Mouse (Mus musculus): Measurements from ENCODE around the gene Sh3pxd2a. TPM values are rescaled to one million over a fixed set of nuclear protein-coding genes. Genes with fewer than 3 reads are reported as not detected.

Sh3pxd2a gene
- polyA plus RNA-seq, 1 experiment from 2014 or later, result 6.9 TPM

DNA sequence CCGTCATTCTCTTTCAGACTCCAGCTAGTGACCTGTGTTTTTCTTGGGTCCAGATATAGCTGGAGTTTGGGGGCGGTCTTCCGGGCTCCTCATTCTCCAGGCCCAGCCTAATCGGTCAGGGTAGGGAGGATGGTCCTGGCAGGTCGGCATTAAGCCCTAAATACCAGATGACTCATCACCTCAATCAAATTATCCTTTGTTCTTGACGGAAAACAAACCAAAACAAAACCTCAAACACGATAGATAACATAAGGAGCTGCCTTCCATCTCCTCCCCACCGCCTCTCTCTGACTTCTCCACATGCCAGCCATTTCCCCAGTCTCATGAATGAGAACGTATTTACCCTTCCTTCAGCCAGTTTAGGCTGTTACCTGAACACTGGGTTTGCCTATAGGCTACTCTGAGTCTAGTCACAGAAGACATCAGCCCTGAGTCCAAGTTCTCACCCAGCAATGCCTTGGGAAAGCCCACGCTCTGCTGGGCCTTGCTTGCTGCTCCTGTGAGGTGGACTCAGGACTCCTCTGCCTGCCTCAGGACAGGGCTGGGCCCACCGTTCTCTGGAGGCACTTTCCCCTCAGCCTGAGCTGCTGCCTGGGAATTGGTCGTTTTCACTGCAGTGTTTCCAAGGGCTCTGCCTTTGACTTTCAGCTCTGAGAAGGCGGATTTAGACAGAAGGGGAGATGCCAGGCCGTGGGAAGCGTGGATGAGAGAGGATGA, 241.2 kb downstream of the Sh3pxd2a start:
- no peak overlapping the region for H3K4me3 ChIP-seq (ENCODE audit: low read depth, low read length)
- DNase-seq (ENCODE audit: low spot score), result no peak
- no peaks in the 10 kb centered on the region for H3K27me3 ChIP-seq (ENCODE audit: control insufficient read depth, insufficient read depth, low read length)
- no peak overlapping the region for H3K4me2 ChIP-seq (replicated peaks; ENCODE audit: low read depth, low read length)
- 79% methylated on average over 15 of the region's 15 CpGs for WGBS
- no peak overlapping the region for H3K9ac ChIP-seq (ENCODE audit: low read depth, low read length)
- H3K9me3 ChIP-seq (ENCODE audit: control insufficient read depth, low read length), result no peaks in the 10 kb centered on the region
- ATAC-seq (ENCODE audit: low FRiP score), result no peak
- H3K27ac ChIP-seq (ENCODE audit: low read depth, low read length), result no peak overlapping the region
- no peaks in the 10 kb centered on the region for H3K4me1 ChIP-seq (replicated peaks; ENCODE audit: control insufficient read depth, insufficient read depth, low read length)
- H3K36me3 ChIP-seq (ENCODE audit: control insufficient read depth, insufficient read depth, low read length), result no peaks in the 10 kb centered on the region

DNA sequence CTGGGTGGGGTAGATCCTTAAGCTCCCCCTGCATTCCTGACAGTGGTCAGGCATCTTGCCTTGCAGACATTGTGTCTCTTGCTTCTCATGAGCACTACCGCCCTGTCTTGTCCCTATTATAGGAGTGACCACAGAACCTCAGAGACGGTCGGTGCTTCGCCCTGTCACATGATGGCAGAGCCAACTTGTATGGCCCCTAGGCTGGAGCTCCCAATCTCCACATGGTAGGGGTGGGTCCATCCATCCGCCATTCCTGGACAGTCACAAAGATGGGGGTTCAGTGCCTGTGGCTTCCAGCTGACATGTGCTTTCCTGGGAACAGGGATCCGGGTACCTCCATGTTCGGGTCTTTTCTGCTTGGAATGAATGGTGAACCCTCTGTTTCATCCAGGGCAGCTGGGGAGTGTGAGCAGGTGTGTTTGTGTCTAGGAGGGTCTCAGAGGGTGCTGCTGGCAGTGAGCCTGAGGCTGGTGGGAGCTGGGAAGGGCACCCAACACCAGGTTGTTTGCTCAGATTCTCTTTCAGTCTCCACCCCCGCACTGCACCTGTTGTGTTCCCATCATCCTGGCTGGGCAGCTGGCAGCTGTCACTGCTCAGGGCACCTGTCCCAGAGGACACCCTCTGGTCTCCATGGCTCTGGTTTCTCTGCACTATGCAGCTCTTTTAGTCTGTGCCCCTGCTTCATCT, 241.9 kb downstream of the Sh3pxd2a start:
- Histone ChIP-seq H3K4me1 (replicated peaks; ENCODE audit: control insufficient read depth, insufficient read depth, low read length) (no peaks in the 10 kb centered on the region), H3K9me3 (ENCODE audit: control insufficient read depth, low read length) (no peaks in the 10 kb centered on the region), H3K4me3 (ENCODE audit: low read depth, low read length) (no peak overlapping the region), H3K27me3 (ENCODE audit: control insufficient read depth, insufficient read depth, low read length) (no peaks in the 10 kb centered on the region), H3K4me2 (replicated peaks; ENCODE audit: low read depth, low read length) (no peak overlapping the region), H3K36me3 (ENCODE audit: control insufficient read depth, insufficient read depth, low read length) (no peaks in the 10 kb centered on the region), H3K27ac (ENCODE audit: low read depth, low read length) (no peak overlapping the region), H3K9ac (ENCODE audit: low read depth, low read length) (no peak overlapping the region)
- DNase-seq (ENCODE audit: low spot score) (no peak), ATAC-seq (ENCODE audit: low FRiP score) (no peak)
- WGBS, result 91% methylated on average over 8 of the region's 8 CpGs

DNA sequence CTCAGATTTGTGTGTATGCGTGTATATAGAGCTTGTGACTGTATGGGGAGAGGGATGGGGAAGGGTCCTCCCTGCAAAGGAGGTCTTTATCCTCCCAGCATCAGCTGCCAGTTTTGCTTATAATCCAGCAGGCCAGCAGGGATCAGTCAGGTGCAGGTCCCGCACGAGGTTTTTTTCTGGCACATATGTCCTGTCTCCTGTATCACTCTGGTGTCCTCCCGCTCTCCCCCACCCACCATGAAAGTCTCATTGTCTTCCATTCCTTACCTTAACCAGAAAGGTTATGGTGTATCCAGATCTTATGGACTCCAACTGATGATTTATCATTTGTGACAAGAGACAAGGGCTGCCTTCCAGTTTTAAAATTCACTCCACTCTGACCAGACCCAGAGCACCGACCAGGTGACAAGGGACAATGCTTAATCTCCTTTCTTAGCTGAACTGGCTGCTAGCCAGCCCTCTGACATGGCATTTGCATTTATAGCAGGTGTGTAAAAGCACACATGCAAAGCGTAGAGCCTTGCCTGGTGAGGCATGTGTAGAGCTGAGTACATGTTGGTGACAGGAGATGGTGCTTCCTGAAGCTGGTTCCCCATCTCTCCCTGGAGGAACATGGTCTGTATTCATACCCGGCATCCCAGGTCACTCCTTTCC, 242.6 kb downstream of the Sh3pxd2a start:
- Histone ChIP-seq H3K4me2 (replicated peaks; ENCODE audit: low read depth, low read length) (no peak overlapping the region), H3K27me3 (ENCODE audit: control insufficient read depth, insufficient read depth, low read length) (no peaks in the 10 kb centered on the region), H3K27ac (ENCODE audit: low read depth, low read length) (no peak overlapping the region), H3K36me3 (ENCODE audit: control insufficient read depth, insufficient read depth, low read length) (no peaks in the 10 kb centered on the region), H3K9me3 (ENCODE audit: control insufficient read depth, low read length) (no peaks in the 10 kb centered on the region), H3K4me1 (replicated peaks; ENCODE audit: control insufficient read depth, insufficient read depth, low read length) (no peaks in the 10 kb centered on the region), H3K9ac (ENCODE audit: low read depth, low read length) (no peak overlapping the region), H3K4me3 (ENCODE audit: low read depth, low read length) (no peak overlapping the region)
- WGBS, result 80% methylated on average over 7 of the region's 7 CpGs
- ATAC-seq (ENCODE audit: low FRiP score) (no peak), DNase-seq (ENCODE audit: low spot score) (no peak)

DNA sequence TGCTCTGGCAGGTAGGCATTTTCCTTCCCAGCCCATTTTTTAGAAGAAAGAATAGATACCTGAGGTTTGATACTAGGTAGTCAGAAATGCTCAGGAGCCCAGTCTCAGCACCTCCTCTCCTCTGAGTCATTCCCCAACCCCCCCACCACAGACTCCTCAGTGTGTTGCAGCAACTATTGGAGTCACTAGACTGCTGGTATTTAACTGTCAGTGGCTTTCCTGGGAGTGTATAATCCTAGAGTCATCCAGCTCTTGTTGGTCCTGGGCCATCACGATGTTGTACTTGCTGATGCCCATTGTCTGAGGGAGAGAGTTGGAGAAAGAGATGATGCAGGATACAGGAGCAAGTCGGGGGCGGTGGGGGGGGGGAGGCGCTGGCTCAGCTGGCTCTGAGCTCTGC, 243.2 kb downstream of the Sh3pxd2a start:
- WGBS, result 86% methylated on average over 4 of the region's 4 CpGs
- no peak for DNase-seq (ENCODE audit: low spot score)
- no peaks in the 10 kb centered on the region for H3K36me3 ChIP-seq (ENCODE audit: control insufficient read depth, insufficient read depth, low read length)

DNA sequence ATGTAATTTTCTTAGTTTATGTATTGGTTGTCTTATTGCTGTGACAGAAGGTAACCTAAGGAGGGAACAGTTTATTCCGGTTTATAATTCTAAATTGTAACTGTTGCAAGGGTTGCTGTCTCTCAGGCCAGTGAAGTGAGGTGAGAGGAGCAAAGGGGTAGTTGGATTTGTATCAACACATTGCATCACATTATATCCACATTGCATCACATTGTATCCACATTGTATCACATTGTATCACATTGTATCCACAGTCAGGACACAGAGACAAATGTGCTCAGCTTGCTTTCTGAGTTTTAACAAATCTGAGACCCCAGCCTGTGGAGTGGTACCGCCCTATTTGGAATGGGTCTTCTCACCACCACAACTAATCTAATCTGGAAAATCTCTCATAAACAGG, 244.0 kb downstream of the Sh3pxd2a start:
- no peaks in the 10 kb centered on the region for H3K36me3 ChIP-seq (ENCODE audit: control insufficient read depth, insufficient read depth, low read length)
- no peaks in the 10 kb centered on the region for H3K9me3 ChIP-seq (ENCODE audit: control insufficient read depth, low read length)
- WGBS, result 97% methylated on average over 2 of the region's 2 CpGs
- H3K4me2 ChIP-seq (replicated peaks; ENCODE audit: low read depth, low read length), result no peak overlapping the region
- H3K4me1 ChIP-seq (replicated peaks; ENCODE audit: control insufficient read depth, insufficient read depth, low read length), result no peaks in the 10 kb centered on the region
- H3K4me3 ChIP-seq (ENCODE audit: low read depth, low read length), result no peak overlapping the region
- no peaks in the 10 kb centered on the region for H3K27me3 ChIP-seq (ENCODE audit: control insufficient read depth, insufficient read depth, low read length)
- H3K9ac ChIP-seq (ENCODE audit: low read depth, low read length), result no peak overlapping the region
- ATAC-seq (ENCODE audit: low FRiP score), result no peak
- DNase-seq (ENCODE audit: low spot score), result no peak
- no peak overlapping the region for H3K27ac ChIP-seq (ENCODE audit: low read depth, low read length)

More for the DNA sequence above, 243.2 kb downstream of the Sh3pxd2a start:
- no peak overlapping the region for H3K9ac ChIP-seq (ENCODE audit: low read depth, low read length)
- no peaks in the 10 kb centered on the region for H3K4me1 ChIP-seq (replicated peaks; ENCODE audit: control insufficient read depth, insufficient read depth, low read length)
- ATAC-seq (ENCODE audit: low FRiP score), result no peak
- H3K27ac ChIP-seq (ENCODE audit: low read depth, low read length), result no peak overlapping the region
- H3K4me3 ChIP-seq (ENCODE audit: low read depth, low read length), result no peak overlapping the region
- no peak overlapping the region for H3K4me2 ChIP-seq (replicated peaks; ENCODE audit: low read depth, low read length)
- no peaks in the 10 kb centered on the region for H3K27me3 ChIP-seq (ENCODE audit: control insufficient read depth, insufficient read depth, low read length)
- no peaks in the 10 kb centered on the region for H3K9me3 ChIP-seq (ENCODE audit: control insufficient read depth, low read length)

DNA sequence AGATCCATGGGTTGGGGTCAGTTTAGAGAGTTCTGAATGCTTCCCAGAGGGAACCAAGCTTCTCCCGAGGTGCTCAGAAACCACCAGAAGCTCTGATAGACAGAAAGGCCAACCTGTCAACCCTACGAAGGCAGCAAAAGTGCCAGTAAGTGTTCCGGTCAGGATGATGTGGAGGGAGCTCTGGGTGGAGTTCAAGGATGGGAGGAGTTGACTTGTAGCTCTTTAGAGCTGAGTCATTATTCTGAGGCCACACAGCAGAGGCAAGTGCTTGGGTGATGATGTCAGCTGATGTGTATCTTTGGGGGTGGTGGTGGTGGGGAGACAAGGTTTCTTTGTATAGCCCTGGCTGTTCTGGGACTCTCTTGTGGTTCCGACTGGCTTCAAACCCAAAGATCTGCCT, 244.6 kb downstream of the Sh3pxd2a start:
- no peaks in the 10 kb centered on the region for H3K9me3 ChIP-seq (ENCODE audit: control insufficient read depth, low read length)
- no peak for ATAC-seq (ENCODE audit: low FRiP score)
- H3K4me2 ChIP-seq (replicated peaks; ENCODE audit: low read depth, low read length), result no peak overlapping the region
- 83% methylated on average over 4 of the region's 4 CpGs for WGBS
- DNase-seq (ENCODE audit: low spot score), result no peak
- no peaks in the 10 kb centered on the region for H3K27me3 ChIP-seq (ENCODE audit: control insufficient read depth, insufficient read depth, low read length)
- no peak overlapping the region for H3K27ac ChIP-seq (ENCODE audit: low read depth, low read length)
- no peaks in the 10 kb centered on the region for H3K4me1 ChIP-seq (replicated peaks; ENCODE audit: control insufficient read depth, insufficient read depth, low read length)
- no peak overlapping the region for H3K4me3 ChIP-seq (ENCODE audit: low read depth, low read length)
- H3K36me3 ChIP-seq (ENCODE audit: control insufficient read depth, insufficient read depth, low read length), result no peaks in the 10 kb centered on the region
- no peak overlapping the region for H3K9ac ChIP-seq (ENCODE audit: low read depth, low read length)

DNA sequence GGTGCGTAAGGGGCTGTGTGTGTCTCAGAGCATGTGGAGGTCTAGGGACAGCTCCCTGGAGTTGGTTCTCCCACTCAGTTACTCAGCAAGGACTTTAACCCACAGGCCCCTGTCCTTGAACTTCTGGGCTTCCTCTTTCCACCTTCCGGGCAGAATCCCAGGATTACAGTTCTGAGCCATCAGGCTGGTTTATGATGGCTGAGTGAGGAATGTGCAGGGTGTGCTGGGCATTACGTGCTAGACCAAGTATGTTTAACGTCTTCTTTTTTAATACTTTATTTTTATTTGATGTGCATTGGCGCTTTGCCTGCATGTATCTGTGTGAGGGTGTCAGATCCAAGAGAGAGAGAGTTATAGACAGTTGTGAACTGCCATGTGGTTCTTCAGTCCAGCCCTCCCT, 247.4 kb downstream of the Sh3pxd2a start:
- H3K4me1 ChIP-seq (replicated peaks; ENCODE audit: control insufficient read depth, insufficient read depth, low read length), result no peaks in the 10 kb centered on the region
- H3K9me3 ChIP-seq (ENCODE audit: control insufficient read depth, low read length), result no peaks in the 10 kb centered on the region
- no peak overlapping the region for H3K4me2 ChIP-seq (replicated peaks; ENCODE audit: low read depth, low read length)
- DNase-seq (ENCODE audit: low spot score) (no peak), ATAC-seq (ENCODE audit: low FRiP score) (no peak)
- H3K4me3 ChIP-seq (ENCODE audit: low read depth, low read length), result no peak overlapping the region
- H3K36me3 ChIP-seq (ENCODE audit: control insufficient read depth, insufficient read depth, low read length), result no peaks in the 10 kb centered on the region
- WGBS, result 91% methylated on average over 5 of the region's 5 CpGs
- no peak overlapping the region for H3K9ac ChIP-seq (ENCODE audit: low read depth, low read length)
- no peak overlapping the region for H3K27ac ChIP-seq (ENCODE audit: low read depth, low read length)
- H3K27me3 ChIP-seq (ENCODE audit: control insufficient read depth, insufficient read depth, low read length), result no peaks in the 10 kb centered on the region

DNA sequence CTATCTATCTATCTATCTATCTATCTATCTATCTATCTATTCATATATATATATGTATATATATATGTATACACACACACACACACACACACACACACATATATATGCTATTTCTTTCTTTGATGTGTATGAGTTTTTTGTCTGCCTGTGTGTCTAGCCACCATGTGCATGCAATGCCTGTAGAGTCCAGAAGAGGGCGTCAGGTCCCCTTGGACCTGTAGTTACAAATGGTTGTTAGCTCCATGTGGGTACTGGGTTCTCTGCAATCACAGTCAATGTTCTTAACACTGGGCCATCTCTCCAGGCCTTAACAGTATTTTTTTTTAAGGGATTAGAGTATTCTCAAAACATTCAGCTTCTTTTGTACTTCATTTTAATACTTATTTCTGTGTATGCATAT, 250.7 kb downstream of the Sh3pxd2a start:
- DNase-seq (ENCODE audit: low spot score), result no peak
- Histone ChIP-seq H3K27ac (ENCODE audit: low read depth, low read length) (no peak overlapping the region), H3K4me2 (replicated peaks; ENCODE audit: low read depth, low read length) (no peak overlapping the region), H3K36me3 (ENCODE audit: control insufficient read depth, insufficient read depth, low read length) (no peaks in the 10 kb centered on the region), H3K9me3 (ENCODE audit: control insufficient read depth, low read length) (no peaks in the 10 kb centered on the region), H3K9ac (ENCODE audit: low read depth, low read length) (no peak overlapping the region), H3K27me3 (ENCODE audit: control insufficient read depth, insufficient read depth, low read length) (no peaks in the 10 kb centered on the region), H3K4me1 (replicated peaks; ENCODE audit: control insufficient read depth, insufficient read depth, low read length) (no peaks in the 10 kb centered on the region), H3K4me3 (ENCODE audit: low read depth, low read length) (no peak overlapping the region)
- ATAC-seq (ENCODE audit: low FRiP score), result no peak
- WGBS, result 58% methylated on average over 1 of the region's 1 CpGs

DNA sequence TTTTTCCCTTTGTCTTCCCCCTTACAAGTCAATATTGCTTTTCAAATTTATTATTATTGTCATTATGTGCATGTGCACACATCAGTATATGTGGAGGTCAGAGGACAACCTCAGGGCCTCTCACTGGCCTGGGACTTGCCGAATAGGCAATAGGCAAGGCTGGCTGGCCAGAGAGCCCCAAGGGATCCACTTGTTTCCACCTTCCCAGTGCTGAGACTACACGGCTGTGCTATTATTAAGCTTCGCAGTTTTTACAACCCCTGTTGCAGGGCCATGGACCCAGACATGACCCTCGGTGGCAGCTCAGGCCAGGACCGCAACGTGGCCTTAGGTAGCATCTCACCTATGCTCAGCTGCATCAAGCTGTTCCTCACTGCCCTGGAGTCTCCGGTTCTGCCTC, 251.8 kb downstream of the Sh3pxd2a start:
- Histone ChIP-seq H3K27ac (ENCODE audit: low read depth, low read length) (no peak overlapping the region), H3K9ac (ENCODE audit: low read depth, low read length) (no peak overlapping the region), H3K9me3 (ENCODE audit: control insufficient read depth, low read length) (no peaks in the 10 kb centered on the region), H3K4me2 (replicated peaks; ENCODE audit: low read depth, low read length) (no peak overlapping the region), H3K4me3 (ENCODE audit: low read depth, low read length) (no peak overlapping the region), H3K4me1 (replicated peaks; ENCODE audit: control insufficient read depth, insufficient read depth, low read length) (no peaks in the 10 kb centered on the region), H3K36me3 (ENCODE audit: control insufficient read depth, insufficient read depth, low read length) (no peaks in the 10 kb centered on the region), H3K27me3 (ENCODE audit: control insufficient read depth, insufficient read depth, low read length) (no peaks in the 10 kb centered on the region)
- DNase-seq (ENCODE audit: low spot score) (no peak), ATAC-seq (ENCODE audit: low FRiP score) (no peak)
- 81% methylated on average over 7 of the region's 7 CpGs for WGBS

Data from hindbrain, embryonic 11.5 days (tissue).